Mouse (Mus musculus) neural tube, embryonic 11.5 days (tissue): ENCODE data around the gene Mfsd9. TPM values are rescaled to one million over a fixed set of nuclear protein-coding genes. Genes with fewer than 3 reads are reported as not detected.
A peak's percentile ranks its signal among the peaks of the same experiment; 100 is the strongest.

Experiments
- ATAC-seq: fragments of 200-750 bp; cut with Nextera tagmentation; 2 replicates; pipeline ENCODE4 v1.8.0; 2017; ENCODE audit warnings: moderate number of reproducible peaks, mild to moderate bottlenecking, moderate TSS enrichment, moderate library complexity; ENCODE audit not compliant: insufficient read depth, low FRiP score, low TSS enrichment
- DNase-seq: peaks from one replicate; pipeline ENCODE4 v3.0.0-alpha.2; 2015; ENCODE audit warnings: low spot score
- H3K27ac ChIP-seq: fragments of 300-500 bp; sonication (generic); 2 replicates; pipeline ENCODE4 v1.5.1; 2014; ENCODE audit warnings: low read depth, mild to moderate bottlenecking, low read length
- H3K27me3 ChIP-seq: fragments of 300-500 bp; sonication (generic); 2 replicates; pipeline ENCODE4 v1.6.1; 2014; ENCODE audit warnings: mild to moderate bottlenecking, low read length, mixed read lengths; ENCODE audit not compliant: control insufficient read depth, insufficient read depth
- H3K36me3 ChIP-seq: fragments of 300-500 bp; sonication (generic); 2 replicates; pipeline ENCODE4 v1.6.1; 2014; ENCODE audit warnings: mild to moderate bottlenecking, low read length, moderate library complexity, mixed read lengths; ENCODE audit not compliant: control insufficient read depth, insufficient read depth
- H3K4me1 ChIP-seq: fragments of 300-500 bp; sonication (generic); 2 replicates; pipeline ENCODE4 v1.6.1; 2014; ENCODE audit warnings: low read length, mixed read lengths; ENCODE audit not compliant: control insufficient read depth, insufficient read depth
- H3K4me2 ChIP-seq: fragments of 300-500 bp; sonication (generic); 2 replicates; pipeline ENCODE4 v1.6.1; 2014; ENCODE audit warnings: low read depth, mild to moderate bottlenecking, moderate library complexity
- H3K4me3 ChIP-seq: fragments of 300-500 bp; sonication (generic); 2 replicates; pipeline ENCODE4 v1.5.1; 2014; ENCODE audit warnings: low read depth, low read length
- H3K9ac ChIP-seq: fragments of 300-500 bp; sonication (generic); 2 replicates; pipeline ENCODE4 v1.6.1; 2014; ENCODE audit warnings: mild to moderate bottlenecking, low read length
- H3K9me3 ChIP-seq: fragments of 300-500 bp; sonication (generic); 2 replicates; pipeline ENCODE4 v1.6.1; 2016; ENCODE audit warnings: low read length; ENCODE audit not compliant: control insufficient read depth
- WGBS: fragments of 180-500 bp; shearing (Covaris S2); extraction: QIAGEN DNeasy Blood & Tissue Kit; methylation state at CpG from one replicate; pipeline ENCODE4 v1.1.7; 2014; 5-methylcytosine and 5-hydroxymethylcytosine counted together
- polyA plus RNA-seq: library from polyadenylated mRNA; unstranded; fragments of >200 nt; fragmentation: Nextera tagmentation; extraction: Ambion mirVana; gene quantifications from 2 replicates; pipeline ENCODE4 v1.2.1, GENCODE M21; 2014

Gene Mfsd9
- polyA plus RNA-seq, 1 experiment from 2014 or later, result 4.0 TPM

GRCm38 (mm10) chr1:40771196-40771970 is 19.1 kb downstream of the Mfsd9 start:
- H3K9me3 ChIP-seq, result no peaks in the 10 kb centered on the region
- WGBS, result 89% methylated on average over 7 of the region's 7 CpGs
- H3K4me2 ChIP-seq, result no peak overlapping the region
- no peaks in the 10 kb centered on the region for H3K36me3 ChIP-seq
- H3K4me1 ChIP-seq, result no peaks in the 10 kb centered on the region
- H3K4me3 ChIP-seq, result no peak overlapping the region
- DNase-seq (no peak), ATAC-seq (no peak)
- H3K27ac ChIP-seq, result no peak overlapping the region
- no peak overlapping the region for H3K9ac ChIP-seq
- no peaks in the 10 kb centered on the region for H3K27me3 ChIP-seq

- no peaks in the 10 kb centered on the region for H3K9me3 ChIP-seq
- H3K36me3 ChIP-seq, result no peaks in the 10 kb centered on the region
- DNase-seq, result no peak
- H3K9ac ChIP-seq, result no peak overlapping the region
- no peak overlapping the region for H3K27ac ChIP-seq
- no peaks in the 10 kb centered on the region for H3K4me1 ChIP-seq
- 71% methylated on average over 4 of the region's 4 CpGs for WGBS
- no peaks in the 10 kb centered on the region for H3K27me3 ChIP-seq
- H3K4me2 ChIP-seq, result no peak overlapping the region
- no peak overlapping the region for H3K4me3 ChIP-seq
- no peak for ATAC-seq
Measured at GRCm38 (mm10) chr1:40769331-40769894, 21.1 kb downstream of the Mfsd9 start.

DNA sequence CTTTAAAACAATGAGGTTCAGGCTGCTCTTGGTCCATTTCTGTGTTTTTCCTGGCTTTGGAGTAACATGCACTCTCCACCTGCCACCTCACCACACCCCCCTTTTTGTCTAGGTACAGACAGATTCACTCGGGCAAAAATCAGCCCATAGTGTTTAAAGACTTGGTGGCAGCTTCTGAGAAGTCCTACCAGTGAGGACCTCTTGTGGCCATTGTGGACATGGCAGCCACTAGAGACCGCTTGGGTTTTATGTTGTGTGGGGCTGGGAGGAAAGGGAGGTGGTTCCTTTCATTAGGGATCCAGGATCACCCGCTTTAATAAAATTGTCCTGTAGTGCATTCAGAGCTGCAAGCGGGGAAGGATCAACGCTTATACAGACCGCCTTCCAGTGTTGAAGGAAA is 21.9 kb downstream of the Mfsd9 start:
- Histone ChIP-seq H3K27ac (no peak overlapping the region), H3K36me3 (no peaks in the 10 kb centered on the region), H3K4me3 (no peak overlapping the region), H3K9me3 (no peaks in the 10 kb centered on the region), H3K4me1 (no peaks in the 10 kb centered on the region), H3K9ac (no peak overlapping the region), H3K27me3 (no peaks in the 10 kb centered on the region), H3K4me2 (no peak overlapping the region)
- peak; percentile 70 for DNase-seq
- WGBS, result 34% methylated on average over 6 of the region's 6 CpGs
- ATAC-seq, result no peak

DNA sequence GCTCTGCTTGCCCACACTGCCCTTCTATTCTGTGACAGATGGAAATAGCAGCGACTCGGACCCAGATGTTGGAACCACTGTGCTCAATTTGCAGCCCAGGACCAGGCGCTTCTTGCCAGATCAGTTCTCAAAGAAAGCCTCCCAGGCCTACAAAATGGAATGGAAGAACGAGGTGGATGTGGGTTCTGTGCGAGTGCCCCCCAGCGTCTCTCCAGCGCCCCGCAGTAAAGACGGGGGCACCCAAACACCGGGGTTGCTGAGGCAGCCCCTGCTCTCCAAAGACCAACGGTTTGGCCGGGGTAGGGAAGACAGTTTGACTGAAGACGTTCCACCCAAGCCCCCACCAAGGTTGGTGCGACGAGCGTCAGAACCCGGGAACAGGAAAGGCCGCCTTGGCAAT is 22.9 kb downstream of the Mfsd9 start:
- no peaks in the 10 kb centered on the region for H3K27me3 ChIP-seq
- no peak for ATAC-seq
- no peak overlapping the region for H3K4me3 ChIP-seq
- H3K9me3 ChIP-seq, result no peaks in the 10 kb centered on the region
- 84% methylated on average over 18 of the region's 18 CpGs for WGBS
- H3K9ac ChIP-seq, result no peak overlapping the region
- DNase-seq, result no peak
- no peak overlapping the region for H3K27ac ChIP-seq
- H3K36me3 ChIP-seq, result no peaks in the 10 kb centered on the region
- H3K4me1 ChIP-seq, result no peaks in the 10 kb centered on the region
- H3K4me2 ChIP-seq, result no peak overlapping the region

GRCm38 (mm10) chr1:40765521-40765920 is 25.0 kb downstream of the Mfsd9 start:
- WGBS, result 85% methylated on average over 12 of the region's 12 CpGs
- DNase-seq (no peak), ATAC-seq (no peak)
- Histone ChIP-seq H3K9me3 (no peaks in the 10 kb centered on the region), H3K4me2 (no peak overlapping the region), H3K27ac (no peak overlapping the region), H3K27me3 (no peaks in the 10 kb centered on the region), H3K36me3 (no peaks in the 10 kb centered on the region), H3K9ac (no peak overlapping the region), H3K4me1 (no peaks in the 10 kb centered on the region), H3K4me3 (no peak overlapping the region)

DNA sequence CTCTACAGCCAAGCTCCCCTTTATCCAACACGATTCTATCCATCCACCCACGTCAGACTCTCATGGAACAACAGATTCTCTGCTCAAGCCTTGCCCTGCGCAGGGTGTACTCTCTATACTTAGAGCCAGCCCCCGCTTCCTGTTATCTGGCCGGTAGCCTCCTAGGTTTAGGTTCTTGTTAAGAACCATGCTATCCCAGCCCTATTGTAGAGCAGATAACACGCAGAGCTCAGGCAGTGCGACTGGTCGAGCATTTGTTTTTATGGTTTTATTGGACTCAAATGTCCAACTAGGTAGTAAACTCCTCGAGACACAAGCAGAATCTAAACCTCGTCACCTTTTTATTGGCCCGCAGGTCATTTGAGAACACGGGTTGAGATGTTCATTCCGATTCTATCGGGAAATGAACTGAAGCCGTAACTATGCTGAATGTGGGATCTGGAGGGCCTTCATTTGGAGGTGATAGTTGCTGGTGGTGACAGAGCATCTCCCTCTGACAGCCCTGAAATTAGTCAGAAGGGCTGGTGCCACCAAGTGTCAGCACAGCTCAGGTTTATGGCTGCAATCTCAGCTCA is 25.7 kb downstream of the Mfsd9 start:
- Histone ChIP-seq H3K4me3 (no peak overlapping the region), H3K9ac (no peak overlapping the region), H3K36me3 (no peaks in the 10 kb centered on the region), H3K4me2 (no peak overlapping the region), H3K27ac (no peak overlapping the region), H3K27me3 (no peaks in the 10 kb centered on the region), H3K9me3 (no peaks in the 10 kb centered on the region), H3K4me1 (no peaks in the 10 kb centered on the region)
- WGBS, result 46% methylated on average over 15 of the region's 15 CpGs
- DNase-seq (no peak), ATAC-seq (no peak)

DNA sequence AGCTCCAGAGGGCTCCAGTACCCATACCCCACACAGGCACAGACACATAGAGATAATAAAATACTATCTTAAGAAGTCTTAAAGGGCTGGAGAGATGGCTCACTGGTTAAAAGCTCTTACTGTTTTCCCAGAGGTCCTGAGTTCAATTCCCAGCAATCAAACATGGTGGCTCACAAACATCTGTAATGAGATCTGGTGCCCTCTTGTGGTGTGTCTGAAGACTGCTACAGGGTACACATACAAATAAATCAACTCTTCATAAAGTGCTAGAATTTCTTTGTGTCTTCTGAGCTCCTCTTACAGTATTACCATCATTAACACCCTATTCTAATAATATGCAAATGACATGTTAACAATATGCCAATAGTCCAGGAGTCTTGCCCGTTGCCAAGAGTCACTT is 26.4 kb downstream of the Mfsd9 start:
- no peak overlapping the region for H3K9ac ChIP-seq
- no peak overlapping the region for H3K4me3 ChIP-seq
- H3K36me3 ChIP-seq, result no peaks in the 10 kb centered on the region
- no peaks in the 10 kb centered on the region for H3K4me1 ChIP-seq
- no peak overlapping the region for H3K4me2 ChIP-seq
- no peaks in the 10 kb centered on the region for H3K9me3 ChIP-seq
- WGBS, result 91% methylated on average over 1 of the region's 1 CpGs
- ATAC-seq (no peak), DNase-seq (no peak)
- H3K27ac ChIP-seq, result no peak overlapping the region
- H3K27me3 ChIP-seq, result no peaks in the 10 kb centered on the region

- 91% methylated on average over 6 of the region's 6 CpGs for WGBS
- no peak for ATAC-seq
- no peak overlapping the region for H3K4me2 ChIP-seq
- no peak overlapping the region for H3K4me3 ChIP-seq
- H3K9ac ChIP-seq, result no peak overlapping the region
- H3K27ac ChIP-seq, result no peak overlapping the region
- no peaks in the 10 kb centered on the region for H3K9me3 ChIP-seq
- no peak for DNase-seq
- H3K4me1 ChIP-seq, result no peaks in the 10 kb centered on the region
- H3K36me3 ChIP-seq, result no peaks in the 10 kb centered on the region
- no peaks in the 10 kb centered on the region for H3K27me3 ChIP-seq
Measured at GRCm38 (mm10) chr1:40759751-40760445, 30.6 kb downstream of the Mfsd9 start.
